25 mouse cellular contexts compared by ENCODE assay signal in the genomic region with DNA sequence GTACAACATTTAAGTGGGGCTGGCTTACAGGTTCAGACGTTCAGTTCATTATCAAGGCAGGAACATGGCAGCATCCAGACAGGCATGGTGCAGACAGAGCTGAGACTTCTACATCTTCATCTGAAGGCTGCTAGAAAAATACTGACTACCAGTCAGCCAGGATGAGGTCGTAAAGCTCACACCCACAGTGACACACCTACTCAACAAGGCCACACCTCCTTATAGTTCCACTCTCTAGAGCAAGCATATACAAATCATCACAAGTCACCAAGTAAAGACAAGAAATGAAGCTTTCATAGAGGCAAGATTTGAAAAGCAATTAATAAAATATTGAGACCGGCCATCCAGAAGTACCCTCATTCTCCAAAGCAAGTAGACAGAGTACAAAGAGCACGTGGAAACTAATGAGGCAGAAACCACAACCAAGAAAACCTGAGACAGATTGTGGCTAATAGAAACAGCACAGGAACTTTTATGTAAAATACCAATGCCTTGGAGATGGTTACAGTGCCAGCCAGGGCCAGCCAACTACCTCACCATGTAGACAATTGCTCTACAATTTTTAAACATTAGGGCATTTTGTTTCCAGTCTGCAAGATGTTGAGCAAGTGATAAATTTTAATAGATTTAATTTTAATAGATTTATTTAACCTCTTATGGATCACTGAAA.
DNase-seq lines count a peak whose midpoint lies in the region; ATAC-seq and TF ChIP-seq lines count a peak whose summit lies in the region.
"Had no signal": no experiment of that assay in that cellular context is flagged by ENCODE, and none has a peak within 500 bp of the region (broad histone marks: within the 10 kb centered on the region; RNA-seq: fewer than 3 reads in every experiment).

No protein-coding gene starts in this region.

- H3K4me2 ChIP-seq in forebrain, embryonic 13.5 days = no peak overlapping the region
- H3K4me2 ChIP-seq: embryonic facial prominence, embryonic 12.5 days; embryonic facial prominence, embryonic 15.5 days; heart, embryonic 12.5 days; heart, embryonic 15.5 days; hindbrain, embryonic 13.5 days had no signal

- no peak for DNase-seq in forebrain, embryonic 10.5 days (ENCODE audit: extremely low spot score, low spot score)
- peak; percentile 43 for DNase-seq in heart, embryonic 10.5 days (ENCODE audit: low spot score)
- no peak for DNase-seq in heart, adult 9 months (ENCODE audit: low spot score in 2 of 2)
- peak; percentile 59 for DNase-seq in brain, embryonic 14.5 days (ENCODE audit: low read depth)
- DNase-seq in spleen, adult 12 weeks (ENCODE audit: low spot score) = no peak
- no peak for DNase-seq in kidney, postnatal 4 days
- DNase-seq: adrenal gland, adult 2 months; adrenal gland, postnatal 14 days; cerebellum, adult 18-20 months; cerebellum, adult 9-10 months; gastrocnemius, postnatal 10 days; gastrocnemius, postnatal 36 days; heart, adult 2 months; heart, postnatal 36 days; kidney, adult 2 months had no signal

- H3K4me1 ChIP-seq in forebrain, embryonic 13.5 days = no peaks in the 10 kb centered on the region
- no peaks in the 10 kb centered on the region for H3K4me1 ChIP-seq in forebrain, embryonic 10.5 days
- no peaks in the 10 kb centered on the region for H3K4me1 ChIP-seq in heart, embryonic 10.5 days
- H3K4me1 ChIP-seq: embryonic facial prominence, embryonic 12.5 days; embryonic facial prominence, embryonic 15.5 days; heart, embryonic 12.5 days; heart, embryonic 15.5 days; hindbrain, embryonic 10.5 days had no signal

- H3K27me3 ChIP-seq in forebrain, embryonic 13.5 days = no peaks in the 10 kb centered on the region
- H3K27me3 ChIP-seq in forebrain, embryonic 10.5 days (ENCODE audit: poor library complexity, severe bottlenecking) = no peaks in the 10 kb centered on the region
- H3K27me3 ChIP-seq in heart, embryonic 10.5 days (ENCODE audit: insufficient read depth, poor library complexity, severe bottlenecking) = no peaks in the 10 kb centered on the region
- H3K27me3 ChIP-seq: embryonic facial prominence, embryonic 12.5 days; embryonic facial prominence, embryonic 15.5 days; heart, embryonic 12.5 days; heart, embryonic 15.5 days; hindbrain, embryonic 13.5 days had no signal

- 78% methylated on average over 4 of the region's 4 CpGs for WGBS in forebrain, embryonic 13.5 days
- 84% methylated on average over 4 of the region's 4 CpGs for WGBS in forebrain, embryonic 10.5 days
- WGBS in heart, embryonic 10.5 days = 77% methylated on average over 4 of the region's 4 CpGs

- no peaks in the 10 kb centered on the region for H3K9me3 ChIP-seq in forebrain, embryonic 13.5 days (replicated peaks)
- H3K9me3 ChIP-seq in forebrain, embryonic 10.5 days = no peaks in the 10 kb centered on the region
- H3K9me3 ChIP-seq in heart, embryonic 10.5 days = no peaks in the 10 kb centered on the region
- H3K9me3 ChIP-seq: embryonic facial prominence, embryonic 12.5 days; embryonic facial prominence, embryonic 15.5 days; G1E; heart, embryonic 12.5 days; heart, embryonic 15.5 days; hindbrain, embryonic 10.5 days; hindbrain, embryonic 13.5 days had no signal

- peak; percentile 76 for ATAC-seq in forebrain, embryonic 13.5 days
- ATAC-seq: hindbrain, embryonic 16.5 days; intestine, postnatal 0 days had no signal

- no peak overlapping the region for H3K27ac ChIP-seq in forebrain, embryonic 13.5 days
- no peak overlapping the region for H3K27ac ChIP-seq in forebrain, embryonic 10.5 days
- no peak overlapping the region for H3K27ac ChIP-seq in heart, embryonic 10.5 days
- H3K27ac ChIP-seq: embryonic facial prominence, embryonic 12.5 days; embryonic facial prominence, embryonic 15.5 days; heart, adult 2 months; heart, embryonic 15.5 days; hindbrain, embryonic 10.5 days; hindbrain, embryonic 13.5 days had no signal

- H3K9ac ChIP-seq in forebrain, embryonic 13.5 days = no peak overlapping the region
- H3K9ac ChIP-seq: embryonic facial prominence, embryonic 12.5 days; embryonic facial prominence, embryonic 15.5 days; heart, embryonic 12.5 days; heart, embryonic 15.5 days; hindbrain, embryonic 13.5 days had no signal

- H3K36me3 ChIP-seq in forebrain, embryonic 13.5 days (ENCODE audit: poor library complexity, severe bottlenecking) = no peaks in the 10 kb centered on the region
- H3K36me3 ChIP-seq in forebrain, embryonic 10.5 days (replicated peaks) = no peaks in the 10 kb centered on the region
- H3K36me3 ChIP-seq in heart, embryonic 10.5 days = no peaks in the 10 kb centered on the region
- H3K36me3 ChIP-seq: embryonic facial prominence, embryonic 12.5 days; embryonic facial prominence, embryonic 15.5 days; G1E; heart, embryonic 12.5 days; heart, embryonic 15.5 days; hindbrain, embryonic 10.5 days; hindbrain, embryonic 13.5 days had no signal

- no peak overlapping the region for H3K4me3 ChIP-seq in forebrain, embryonic 13.5 days
- H3K4me3 ChIP-seq in forebrain, embryonic 10.5 days = no peak overlapping the region
- H3K4me3 ChIP-seq in heart, embryonic 10.5 days = no peak overlapping the region
- H3K4me3 ChIP-seq: embryonic facial prominence, embryonic 12.5 days; embryonic facial prominence, embryonic 15.5 days; heart, adult 2 months; heart, embryonic 12.5 days; heart, embryonic 15.5 days; hindbrain, embryonic 10.5 days; hindbrain, embryonic 13.5 days had no signal

- TF ChIP-seq CTCF in brain, embryonic 14.5 days (IDR thresholded peaks at IDR 0.05; ENCODE audit: borderline replicate concordance, extremely low read depth, insufficient read depth, insufficient read length) = no peak

- TF ChIP-seq POLR2A in brain, embryonic 14.5 days (IDR thresholded peaks at IDR 0.05; ENCODE audit: borderline replicate concordance, extremely low read depth, insufficient read depth, insufficient read length, poor library complexity, severe bottlenecking) = no peak

Comparison
In these comparisons a context has a peak if more than half of its experiments do, and no peak if none do; other contexts are left out.
1. DNase-seq: peak in heart, embryonic 10.5 days (single experiment) and brain, embryonic 14.5 days (single experiment); none in forebrain, embryonic 10.5 days (single experiment), heart, adult 9 months (0 of 2), spleen, adult 12 weeks (single experiment) and kidney, postnatal 4 days (0 of 2).